8 mouse cellular contexts compared by ENCODE assay signal in genomic region chr2:5941861-5942415, GRCm38 (mm10). TPM values are rescaled to one million over a fixed set of nuclear protein-coding genes. Genes with fewer than 3 reads are reported as not detected.
DNase-seq lines count a peak whose midpoint lies in the region; ATAC-seq and TF ChIP-seq lines count a peak whose summit lies in the region.

No protein-coding gene starts in this region.

- no peak for DNase-seq in kidney, adult 18-20 months
- DNase-seq in embryonic facial prominence, embryonic 10.5 days (ENCODE audit: low spot score) = no peak
- DNase-seq in layer of hippocampus, postnatal 10 days (ENCODE audit: low spot score in 2 of 2) = no peak
- no peak for DNase-seq in adrenal gland, postnatal 10 days
- no peak for DNase-seq in Muller cell, postnatal 12 days (ENCODE audit: inconsistent ontology term)

- WGBS in kidney, embryonic 15.5 days = 62% methylated on average over 11 of the region's 11 CpGs
- 56% methylated on average over 11 of the region's 11 CpGs for WGBS in embryonic facial prominence, embryonic 10.5 days
- WGBS in intestine, postnatal 0 days = 65% methylated on average over 11 of the region's 11 CpGs
- 59% methylated on average over 11 of the region's 11 CpGs for WGBS in neural tube, embryonic 12.5 days

- H3K27me3 ChIP-seq in kidney, embryonic 15.5 days = no peaks in the 10 kb centered on the region
- no peaks in the 10 kb centered on the region for H3K27me3 ChIP-seq in embryonic facial prominence, embryonic 10.5 days (replicated peaks; ENCODE audit: low read depth, poor library complexity, severe bottlenecking)
- no peaks in the 10 kb centered on the region for H3K27me3 ChIP-seq in intestine, postnatal 0 days (replicated peaks; ENCODE audit: control insufficient read depth, insufficient read depth, low read length)
- no peaks in the 10 kb centered on the region for H3K27me3 ChIP-seq in neural tube, embryonic 12.5 days (replicated peaks)

- TF ChIP-seq CTCF in intestine, postnatal 0 days (IDR thresholded peaks at IDR 0.05; ENCODE audit: low read depth) = no peak

- H3K4me2 ChIP-seq in kidney, embryonic 15.5 days = peak overlapping the region; percentile 86
- H3K4me2 ChIP-seq in intestine, postnatal 0 days (replicated peaks; ENCODE audit: low read depth) = peak overlapping the region; percentile 92
- H3K4me2 ChIP-seq in neural tube, embryonic 12.5 days (replicated peaks) = peak overlapping the region; percentile 81

- H3K9ac ChIP-seq in kidney, embryonic 15.5 days = peak overlapping the region; percentile 56
- peak overlapping the region; percentile 69 for H3K9ac ChIP-seq in intestine, postnatal 0 days (ENCODE audit: low read depth, low read length)
- H3K9ac ChIP-seq in neural tube, embryonic 12.5 days = peak overlapping the region; percentile 69

- no peaks in the 10 kb centered on the region for H3K36me3 ChIP-seq in kidney, embryonic 15.5 days
- no peaks in the 10 kb centered on the region for H3K36me3 ChIP-seq in embryonic facial prominence, embryonic 10.5 days (replicated peaks)
- no peaks in the 10 kb centered on the region for H3K36me3 ChIP-seq in intestine, postnatal 0 days (ENCODE audit: control insufficient read depth, insufficient read depth)
- H3K36me3 ChIP-seq in neural tube, embryonic 12.5 days = no peaks in the 10 kb centered on the region

- H3K9me3 ChIP-seq in kidney, embryonic 15.5 days (replicated peaks) = no peaks in the 10 kb centered on the region
- no peaks in the 10 kb centered on the region for H3K9me3 ChIP-seq in embryonic facial prominence, embryonic 10.5 days
- H3K9me3 ChIP-seq in intestine, postnatal 0 days (ENCODE audit: control insufficient read depth) = no peaks in the 10 kb centered on the region
- no peaks in the 10 kb centered on the region for H3K9me3 ChIP-seq in neural tube, embryonic 12.5 days

- peak; percentile 8; the same call in 1 of the 2 replicates for ATAC-seq in kidney, embryonic 15.5 days (replicated peaks; ENCODE audit: low FRiP score)
- ATAC-seq in intestine, postnatal 0 days = no peak
- peak; percentile 17; the same call in 1 of the 2 replicates for ATAC-seq in neural tube, embryonic 12.5 days (ENCODE audit: low FRiP score, low read depth)

- H3K4me3 ChIP-seq in kidney, embryonic 15.5 days (replicated peaks) = peak overlapping the region; percentile 55
- peak overlapping the region; percentile 77 for H3K4me3 ChIP-seq in embryonic facial prominence, embryonic 10.5 days
- peak overlapping the region; percentile 57 for H3K4me3 ChIP-seq in intestine, postnatal 0 days (ENCODE audit: low read depth, low read length)
- peak overlapping the region; percentile 55 for H3K4me3 ChIP-seq in neural tube, embryonic 12.5 days

- H3K4me1 ChIP-seq in kidney, embryonic 15.5 days = peaks cover 6% of the 10 kb centered on the region; the same call in 1 of the 2 replicates
- peaks cover 14% of the 10 kb centered on the region; the same call in 1 of the 2 replicates for H3K4me1 ChIP-seq in embryonic facial prominence, embryonic 10.5 days
- no peaks in the 10 kb centered on the region for H3K4me1 ChIP-seq in intestine, postnatal 0 days (replicated peaks; ENCODE audit: control insufficient read depth, insufficient read depth, low read length)
- 0 out of 2 replicates have a peak, but pooled peaks cover 6% of the 10 kb centered on the region for H3K4me1 ChIP-seq in neural tube, embryonic 12.5 days

- no peak overlapping the region for H3K27ac ChIP-seq in kidney, embryonic 15.5 days
- peak overlapping the region; percentile 85 for H3K27ac ChIP-seq in embryonic facial prominence, embryonic 10.5 days (replicated peaks)
- no peak overlapping the region for H3K27ac ChIP-seq in intestine, postnatal 0 days (ENCODE audit: low read depth, low read length)
- H3K27ac ChIP-seq in neural tube, embryonic 12.5 days = no peak overlapping the region

RNA-seq across cellular contexts. Expression of gene Dhtkd1, which starts 0.7 kb away (rescaled TPM):
- polyA plus RNA-seq in kidney, embryonic 15.5 days (2015; fragmentation: Nextera tagmentation; extraction: Ambion mirVana) = 3.8 and 4.6 TPM in 2 replicates
- polyA plus RNA-seq in embryonic facial prominence, embryonic 10.5 days (2016; fragmentation: Nextera tagmentation; extraction: Ambion mirVana) = 6.5 and 7.3 TPM in 2 replicates
- polyA plus RNA-seq in intestine, postnatal 0 days (2015; fragmentation: Nextera tagmentation; extraction: Ambion mirVana) = 0.26 and 0.27 TPM in 2 replicates
- polyA plus RNA-seq in neural tube, embryonic 12.5 days (2016; fragmentation: Nextera tagmentation; extraction: Ambion mirVana) = 4.7 and 5.5 TPM in 2 replicates
- 10 to 100 TPM in 1 of 2 experiments, 1 to 10 TPM in 1; 9.5 to 12.4 TPM for total RNA-seq in layer of hippocampus, postnatal 10 days (2021)
- total RNA-seq in adrenal gland, postnatal 10 days (2021) = 10 to 100 TPM; 10.6 to 13.2 TPM

RNA-seq across cellular contexts. Expression of gene Upf2, which starts 9.3 kb away (rescaled TPM):
- 10.7 and 11.5 TPM in 2 replicates for polyA plus RNA-seq in kidney, embryonic 15.5 days (2015; fragmentation: Nextera tagmentation; extraction: Ambion mirVana)
- 10.6 and 11.8 TPM in 2 replicates for polyA plus RNA-seq in embryonic facial prominence, embryonic 10.5 days (2016; fragmentation: Nextera tagmentation; extraction: Ambion mirVana)
- 5.1 and 5.2 TPM in 2 replicates for polyA plus RNA-seq in intestine, postnatal 0 days (2015; fragmentation: Nextera tagmentation; extraction: Ambion mirVana)
- polyA plus RNA-seq in neural tube, embryonic 12.5 days (2016; fragmentation: Nextera tagmentation; extraction: Ambion mirVana) = 11.3 and 13.1 TPM in 2 replicates
- total RNA-seq in layer of hippocampus, postnatal 10 days (2021) = 10 to 100 TPM; 18.6 to 19.5 TPM
- 10 to 100 TPM; 18.6 to 21.5 TPM for total RNA-seq in adrenal gland, postnatal 10 days (2021)

RNA-seq across cellular contexts. Expression of gene Sec61a2, which starts 46.7 kb away (rescaled TPM):
- polyA plus RNA-seq in kidney, embryonic 15.5 days (2015; fragmentation: Nextera tagmentation; extraction: Ambion mirVana) = 88.7 and 99.8 TPM in 2 replicates
- 86.0 and 88.9 TPM in 2 replicates for polyA plus RNA-seq in embryonic facial prominence, embryonic 10.5 days (2016; fragmentation: Nextera tagmentation; extraction: Ambion mirVana)
- polyA plus RNA-seq in intestine, postnatal 0 days (2015; fragmentation: Nextera tagmentation; extraction: Ambion mirVana) = 17.4 and 17.5 TPM in 2 replicates
- 86.5 and 93.9 TPM in 2 replicates for polyA plus RNA-seq in neural tube, embryonic 12.5 days (2016; fragmentation: Nextera tagmentation; extraction: Ambion mirVana)
- 100 to 1,000 TPM; 103 to 112 TPM for total RNA-seq in layer of hippocampus, postnatal 10 days (2021)
- total RNA-seq in adrenal gland, postnatal 10 days (2021) = 10 to 100 TPM; 34.3 to 56.1 TPM
